ENCODE assay signal across 19 mouse cellular contexts in genomic region chr4:149393311-149393995, GRCm38 (mm10). TPM values are rescaled to one million over a fixed set of nuclear protein-coding genes. Genes with fewer than 3 reads are reported as not detected.
DNase-seq lines count a peak whose midpoint lies in the region; ATAC-seq and TF ChIP-seq lines count a peak whose summit lies in the region.
"Had no signal": no experiment of that assay in that cellular context is flagged by ENCODE, and none has a peak within 500 bp of the region (broad histone marks: within the 10 kb centered on the region; RNA-seq: fewer than 3 reads in every experiment).

No protein-coding gene starts in this region.

- 81% methylated on average over 12 of the region's 12 CpGs for WGBS in embryonic facial prominence, embryonic 13.5 days
- 91% methylated on average over 12 of the region's 12 CpGs for WGBS in embryonic facial prominence, embryonic 10.5 days
- 38% methylated on average over 12 of the region's 12 CpGs for WGBS in liver, adult 2 months
- WGBS in stomach, embryonic 15.5 days: 78% methylated on average over 12 of the region's 12 CpGs

- no peak overlapping the region for H3K4me3 ChIP-seq in embryonic facial prominence, embryonic 13.5 days
- H3K4me3 ChIP-seq in embryonic facial prominence, embryonic 10.5 days: no peak overlapping the region
- no peak overlapping the region for H3K4me3 ChIP-seq in liver, adult 2 months (ENCODE audit: insufficient read depth, low read depth, low read length)
- no peak overlapping the region for H3K4me3 ChIP-seq in stomach, embryonic 15.5 days (replicated peaks)
- H3K4me3 ChIP-seq: embryonic facial prominence, embryonic 15.5 days; heart, embryonic 15.5 days; hindbrain, embryonic 10.5 days; myocyte had no signal

- TF ChIP-seq CTCF in liver, adult 2 months (IDR thresholded peaks at IDR 0.05; ENCODE audit: low read depth, low read length): no peak

- H3K9me3 ChIP-seq in embryonic facial prominence, embryonic 13.5 days: no peaks in the 10 kb centered on the region
- no peaks in the 10 kb centered on the region for H3K9me3 ChIP-seq in embryonic facial prominence, embryonic 10.5 days
- no peaks in the 10 kb centered on the region for H3K9me3 ChIP-seq in stomach, embryonic 15.5 days
- H3K9me3 ChIP-seq: embryonic facial prominence, embryonic 15.5 days; heart, embryonic 15.5 days; hindbrain, embryonic 10.5 days had no signal

- peaks cover 17% of the 10 kb centered on the region for H3K4me1 ChIP-seq in embryonic facial prominence, embryonic 13.5 days
- peaks cover 21% of the 10 kb centered on the region for H3K4me1 ChIP-seq in embryonic facial prominence, embryonic 10.5 days
- peaks cover 39% of the 10 kb centered on the region for H3K4me1 ChIP-seq in liver, adult 2 months (ENCODE audit: control insufficient read depth, insufficient read depth, low read length)
- peaks cover 39% of the 10 kb centered on the region for H3K4me1 ChIP-seq in stomach, embryonic 15.5 days

- 0 out of 2 replicates have a peak overlapping the region, but pooled peaks have one; percentile 16 for H3K9ac ChIP-seq in embryonic facial prominence, embryonic 13.5 days
- peak overlapping the region; percentile 33 for H3K9ac ChIP-seq in liver, adult 2 months (ENCODE audit: low read depth, low read length)
- H3K9ac ChIP-seq in stomach, embryonic 15.5 days: no peak overlapping the region
- H3K9ac ChIP-seq: embryonic facial prominence, embryonic 15.5 days; heart, embryonic 15.5 days; liver, embryonic 14.5 days had no signal

- no peak overlapping the region for H3K27ac ChIP-seq in embryonic facial prominence, embryonic 13.5 days
- no peak overlapping the region for H3K27ac ChIP-seq in embryonic facial prominence, embryonic 10.5 days (replicated peaks)
- peak overlapping the region; percentile 96 for H3K27ac ChIP-seq in liver, adult 2 months (replicated peaks; ENCODE audit: insufficient read depth, low read depth, low read length)
- H3K27ac ChIP-seq in stomach, embryonic 15.5 days: peak overlapping the region; percentile 78; the same call in 1 of the 2 replicates
- H3K27ac ChIP-seq: embryonic facial prominence, embryonic 15.5 days; hindbrain, embryonic 10.5 days; liver, embryonic 14.5 days had no signal

- H3K27me3 ChIP-seq in embryonic facial prominence, embryonic 13.5 days: no peaks in the 10 kb centered on the region
- no peaks in the 10 kb centered on the region for H3K27me3 ChIP-seq in embryonic facial prominence, embryonic 10.5 days (replicated peaks; ENCODE audit: low read depth, poor library complexity, severe bottlenecking)
- no peaks in the 10 kb centered on the region for H3K27me3 ChIP-seq in liver, adult 2 months (ENCODE audit: control insufficient read depth, insufficient read depth, low read length)
- H3K27me3 ChIP-seq in stomach, embryonic 15.5 days (replicated peaks): no peaks in the 10 kb centered on the region
- H3K27me3 ChIP-seq: embryonic facial prominence, embryonic 15.5 days; heart, embryonic 15.5 days had no signal

- no peak for DNase-seq in embryonic facial prominence, embryonic 10.5 days (ENCODE audit: low spot score)
- DNase-seq in liver, adult 2 months (ENCODE audit: extremely low read depth, low read depth, low spot score): peak; percentile 63
- DNase-seq in liver: no peak
- peak; percentile 84 for DNase-seq in adrenal gland, postnatal 14 days
- no peak for DNase-seq in spleen, postnatal 36 days (ENCODE audit: low spot score in 2 of 2)
- DNase-seq: cerebellum, adult 18-20 months; layer of hippocampus, adult 9-11 months; lung, postnatal 36 days; thymus, postnatal 14 days had no signal

- H3K79me2 ChIP-seq in liver, adult 2 months (ENCODE audit: control insufficient read depth, insufficient read depth, low read length): peaks cover 11% of the 10 kb centered on the region; the same call in 1 of the 2 replicates

- no peak for TF ChIP-seq POLR2A in liver, adult 2 months (IDR thresholded peaks at IDR 0.05; ENCODE audit: extremely low read depth, insufficient read depth, low read length)

- ATAC-seq in embryonic facial prominence, embryonic 13.5 days (ENCODE audit: insufficient number of reproducible peaks, insufficient read depth, low FRiP score, low TSS enrichment, low read depth): no peak
- ATAC-seq in stomach, embryonic 15.5 days (ENCODE audit: insufficient read depth, low FRiP score, low read depth): no peak
- no peak for ATAC-seq in frontal cortex, adult (ENCODE audit: low TSS enrichment)
- ATAC-seq: activated CD4-positive, CD25-positive, alpha-beta regulatory T cell, adult 4 months had no signal

- H3K4me2 ChIP-seq in embryonic facial prominence, embryonic 13.5 days: no peak overlapping the region
- H3K4me2 ChIP-seq in stomach, embryonic 15.5 days: no peak overlapping the region
- H3K4me2 ChIP-seq: embryonic facial prominence, embryonic 15.5 days; heart, embryonic 15.5 days; midbrain, embryonic 11.5 days had no signal

- peaks cover 56% of the 10 kb centered on the region for H3K36me3 ChIP-seq in embryonic facial prominence, embryonic 13.5 days
- H3K36me3 ChIP-seq in embryonic facial prominence, embryonic 10.5 days (replicated peaks): peaks cover 83% of the 10 kb centered on the region
- H3K36me3 ChIP-seq in liver, adult 2 months (ENCODE audit: control insufficient read depth, insufficient read depth, low read length): peaks cover 2% of the 10 kb centered on the region; the same call in 1 of the 2 replicates
- peaks cover 9% of the 10 kb centered on the region; the same call in 1 of the 2 replicates for H3K36me3 ChIP-seq in stomach, embryonic 15.5 days

RNA-seq across cellular contexts. Expression of gene Ube4b, which starts 33.1 kb away (rescaled TPM):
- 48.7 and 49.4 TPM in 2 replicates for polyA plus RNA-seq in embryonic facial prominence, embryonic 13.5 days (2015; fragmentation: Nextera tagmentation; extraction: Ambion mirVana)
- polyA plus RNA-seq in embryonic facial prominence, embryonic 10.5 days (2016; fragmentation: Nextera tagmentation; extraction: Ambion mirVana): 65.5 and 71.8 TPM in 2 replicates
- total RNA-seq in liver, adult 2 months (2014; rRNA removed): 22.4 and 23.3 TPM in 2 replicates
- polyA plus RNA-seq in liver, adult 2 months (2012; rRNA removed): 28.2 and 30.0 TPM in 2 replicates
- 63.8 and 78.6 TPM in 2 replicates for total RNA-seq in adrenal gland, postnatal 14 days (2021)
- 35.5 and 41.4 TPM in 2 replicates for polyA plus RNA-seq in stomach, embryonic 15.5 days (2015; fragmentation: Nextera tagmentation; extraction: Ambion mirVana)

Comparison
In these comparisons a context has a peak if more than half of its experiments do, and no peak if none do; other contexts are left out.
1. DNase-seq: peak in liver, adult 2 months (single experiment) and adrenal gland, postnatal 14 days (single experiment); none in embryonic facial prominence, embryonic 10.5 days (single experiment), liver (single experiment) and spleen, postnatal 36 days (0 of 2).
2. H3K27ac ChIP-seq: peak in liver, adult 2 months (single experiment) and stomach, embryonic 15.5 days (single experiment); none in embryonic facial prominence, embryonic 13.5 days (single experiment) and embryonic facial prominence, embryonic 10.5 days (single experiment).